Mouse (Mus musculus) adipocyte (in vitro differentiated cells): ENCODE data around the gene Cntd1.
"Not testable (repeated sequence)": the region's sequence is repeated elsewhere in the genome, so short reads cannot be mapped to it uniquely, and the experiment has no call there.

Experiments used
- DNase-seq: peaks from one replicate; pipeline ENCODE4 v3.0.0-alpha.2; 2016; ENCODE audit warnings: low spot score

Gene Cntd1

GRCm38 (mm10) chr11:101283805-101284204 lies 5.0 kb downstream of the Cntd1 start:
- no peak for DNase-seq

GRCm38 (mm10) chr11:101287306-101287705 lies 8.5 kb downstream of the Cntd1 start:
- DNase-seq: peak; percentile 82

GRCm38 (mm10) chr11:101291231-101291630 lies 12.4 kb downstream of the Cntd1 start:
- no peak for DNase-seq

- no peak for DNase-seq
These were observed 16.4 kb downstream of the Cntd1 start for GRCm38 (mm10) chr11:101295191-101295590.

GRCm38 (mm10) chr11:101300881-101301280 lies 22.1 kb downstream of the Cntd1 start:
- DNase-seq: no peak

DNA sequence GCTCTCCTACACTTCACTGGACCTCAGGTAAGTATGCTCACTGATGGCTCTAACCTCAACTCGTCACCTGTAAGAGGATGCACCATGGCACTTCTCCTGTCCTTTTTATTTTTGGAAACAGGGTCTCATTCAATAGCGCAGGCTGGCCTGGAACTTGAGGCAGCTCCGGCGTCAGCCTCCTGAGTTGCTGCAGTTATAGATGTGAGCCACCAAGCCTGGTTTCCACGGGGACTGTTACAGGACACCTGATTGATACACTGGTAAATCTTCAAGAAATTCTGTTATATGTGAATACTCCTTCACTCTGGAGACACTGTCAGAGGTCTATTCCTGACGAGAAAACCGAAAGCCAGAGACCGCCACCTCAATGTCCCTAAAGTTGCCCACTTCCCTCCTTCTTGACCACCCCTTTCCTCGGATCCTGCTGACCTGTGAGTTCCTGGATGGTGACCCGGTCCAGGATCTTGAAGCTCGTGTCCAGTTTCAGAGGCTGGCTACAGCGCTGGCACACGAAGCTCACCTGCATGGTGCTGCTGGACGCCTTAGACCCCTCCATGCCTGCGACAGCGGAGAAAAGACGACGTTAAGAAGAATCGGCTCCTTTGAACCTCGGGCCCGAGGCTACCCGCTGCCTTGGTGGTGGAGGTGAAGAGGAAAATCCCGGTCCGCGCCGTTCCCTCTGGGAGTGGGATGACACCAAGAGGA lies 22.6 kb downstream of the Cntd1 start:
- peak; percentile 21 for DNase-seq

DNA sequence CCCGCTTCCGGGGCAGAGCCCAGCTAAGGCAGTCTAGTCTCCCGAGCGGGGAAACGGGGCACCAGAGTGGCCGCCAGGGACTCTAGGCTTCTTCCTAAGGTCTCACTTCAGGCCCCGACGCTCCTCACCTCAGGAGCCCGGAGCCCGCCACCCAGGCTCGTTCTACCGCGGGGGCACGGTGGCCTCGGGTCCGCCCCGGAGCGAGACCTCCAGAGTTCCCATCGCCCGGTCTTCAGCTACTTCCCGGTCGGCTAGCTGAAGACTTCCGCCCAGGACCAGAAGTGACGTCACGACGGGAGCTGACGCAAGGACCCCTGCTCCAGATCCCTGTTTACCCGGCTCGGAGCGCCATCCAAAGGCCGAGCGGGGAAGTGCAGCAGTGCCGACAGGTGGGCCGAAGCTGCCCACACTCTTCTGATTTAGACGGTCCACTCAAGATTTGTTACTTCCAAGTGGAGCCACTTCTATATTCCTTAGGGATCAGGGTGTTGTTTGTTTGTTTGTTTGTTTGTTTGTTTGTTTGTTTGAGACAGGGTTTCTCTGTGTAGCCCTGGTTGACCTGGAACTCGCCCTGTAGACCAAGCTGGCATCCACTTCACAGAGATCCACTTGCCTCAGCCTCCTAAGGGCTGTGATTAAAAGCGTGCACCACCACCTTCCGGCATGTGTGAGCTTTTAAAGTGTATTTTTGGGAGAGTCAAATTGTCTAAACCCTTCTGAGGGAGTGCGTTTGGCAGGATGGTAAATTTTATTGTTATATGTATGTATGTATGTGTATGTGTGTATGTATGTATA lies 23.4 kb downstream of the Cntd1 start, which contains the start of gene Becn1:
TSS of gene Becn1 (minus strand) at position 283 of the 795 bp plus-strand sequence.
- peak; percentile 97 for DNase-seq

DNA sequence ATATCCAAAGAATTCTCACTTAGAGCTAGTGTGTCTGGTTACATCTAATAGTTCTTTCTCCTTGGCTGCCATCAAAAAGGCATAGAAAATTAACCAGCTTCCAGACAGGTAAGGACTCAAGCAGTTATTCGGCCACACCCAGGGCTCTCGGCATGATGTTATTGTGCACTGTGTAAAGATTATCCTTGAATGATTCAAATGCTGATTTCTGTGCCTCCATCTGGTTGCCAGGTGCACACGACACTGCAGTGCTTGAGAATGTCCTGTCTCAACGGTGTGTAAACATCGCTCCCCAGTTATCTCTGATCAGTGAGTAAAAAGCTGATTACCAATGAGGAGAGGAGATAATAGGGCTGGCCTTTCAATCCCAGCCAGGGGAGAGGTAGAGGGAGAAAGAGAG lies 28.9 kb downstream of the Cntd1 start:
- no peak for DNase-seq

- no peak for DNase-seq
These were observed 32.3 kb downstream of the Cntd1 start for GRCm38 (mm10) chr11:101311083-101311482.

DNA sequence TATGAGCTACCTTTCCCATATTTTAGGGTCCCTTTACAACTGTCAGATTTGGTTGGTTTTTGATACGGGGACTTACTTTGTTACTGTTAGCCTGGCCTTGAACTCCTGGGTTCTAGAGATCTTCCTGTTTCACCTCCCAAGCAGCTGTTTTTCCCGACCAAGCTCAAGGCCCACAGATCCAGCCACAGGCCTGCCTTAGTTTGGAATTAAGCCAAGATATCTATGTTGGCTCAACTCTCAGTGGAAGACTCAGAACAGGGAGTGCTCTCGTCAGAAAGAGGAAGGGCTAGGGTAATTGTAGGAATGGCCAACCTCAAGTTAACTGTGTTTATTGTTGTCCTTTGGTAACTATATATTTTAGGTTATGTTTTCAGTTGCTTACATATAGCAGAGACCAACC lies 33.3 kb downstream of the Cntd1 start:
- no peak for DNase-seq

DNA sequence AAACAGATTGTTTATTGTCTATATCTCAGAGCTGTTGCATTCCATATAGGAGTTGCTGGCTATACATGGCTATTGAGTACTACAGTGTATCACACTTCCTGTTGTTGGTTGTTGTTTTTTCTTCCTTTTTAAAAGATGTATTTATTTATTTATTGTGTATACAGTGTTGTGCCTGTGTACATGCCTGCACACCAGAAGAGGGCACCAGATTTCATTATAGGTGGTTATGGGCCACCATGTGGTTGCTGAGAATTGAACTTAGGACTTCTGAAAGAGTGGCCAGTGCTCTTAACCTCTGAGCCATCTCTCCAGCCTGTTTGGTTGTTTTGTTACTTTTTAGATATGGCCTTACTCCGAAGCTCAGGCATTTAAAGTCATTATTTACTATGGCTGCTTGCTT lies 35.8 kb downstream of the Cntd1 start:
- no peak for DNase-seq

- DNase-seq: no peak
These were observed 36.4 kb downstream of the Cntd1 start for GRCm38 (mm10) chr11:101315082-101315650.

DNA sequence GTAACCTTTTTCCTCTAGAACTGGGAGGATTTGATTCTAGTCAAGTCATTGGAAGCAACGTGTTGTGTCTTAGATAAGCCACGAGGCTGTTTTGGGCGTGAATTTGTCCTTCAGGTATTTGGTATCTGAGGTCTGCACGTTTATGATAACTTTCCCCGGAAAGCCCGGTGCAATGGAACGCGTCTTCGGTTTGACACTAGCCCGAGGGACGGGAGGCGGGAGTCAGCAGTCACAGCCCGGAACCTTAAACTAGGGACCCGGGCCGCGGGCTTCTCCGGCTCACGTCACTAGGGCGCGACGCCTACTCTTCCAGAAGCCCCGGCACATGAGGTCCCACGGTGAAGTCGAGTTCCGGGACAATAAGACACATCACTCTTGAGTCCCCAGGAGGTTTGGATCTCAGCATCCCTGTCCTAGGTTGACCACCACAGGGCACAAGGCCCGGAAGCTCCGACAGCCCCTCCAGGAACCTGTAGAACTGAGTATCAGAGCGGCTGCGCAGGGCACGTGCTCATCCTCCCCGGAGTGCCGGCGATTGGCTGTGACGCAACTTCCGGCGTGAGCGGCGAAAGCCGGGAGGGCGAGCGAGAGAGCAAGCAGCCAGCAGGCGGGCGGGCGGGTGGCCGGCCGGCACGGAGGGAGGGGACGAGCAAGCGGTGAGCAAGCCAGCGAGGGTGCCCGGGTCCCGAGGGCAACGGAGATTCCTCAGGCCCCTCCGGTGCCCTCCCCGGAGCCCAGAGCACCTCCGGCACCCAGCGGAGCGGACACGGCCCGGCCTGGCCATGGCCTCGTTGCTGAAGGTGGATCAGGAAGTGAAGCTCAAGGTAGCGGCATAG lies 37.1 kb downstream of the Cntd1 start, which contains the start of gene Psme3:
TSS of gene Psme3 (plus strand) at position 549 of the 836 bp plus-strand sequence.
- DNase-seq: peak; percentile 91

DNA sequence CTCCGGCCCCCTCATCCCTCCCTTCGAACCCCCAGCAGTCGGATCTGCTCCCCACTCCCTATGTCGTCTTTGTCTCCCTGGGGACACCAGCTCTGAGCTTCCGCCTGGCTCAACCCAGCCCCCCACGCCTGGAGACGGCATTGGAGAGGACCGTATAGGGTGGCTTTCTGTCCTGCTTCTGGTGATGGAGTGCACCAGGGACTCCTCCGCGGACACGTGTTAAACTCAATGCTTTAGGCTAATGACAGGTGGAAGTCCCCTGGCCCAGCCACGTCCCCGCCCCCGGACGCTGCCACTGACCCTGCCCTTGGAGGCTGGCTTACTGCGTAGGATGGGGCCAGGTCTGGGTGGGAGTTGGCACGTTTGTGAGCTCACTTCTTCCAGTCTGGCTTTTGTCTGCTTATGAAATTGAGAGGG lies 37.7 kb downstream of the Cntd1 start:
- DNase-seq: no peak

DNA sequence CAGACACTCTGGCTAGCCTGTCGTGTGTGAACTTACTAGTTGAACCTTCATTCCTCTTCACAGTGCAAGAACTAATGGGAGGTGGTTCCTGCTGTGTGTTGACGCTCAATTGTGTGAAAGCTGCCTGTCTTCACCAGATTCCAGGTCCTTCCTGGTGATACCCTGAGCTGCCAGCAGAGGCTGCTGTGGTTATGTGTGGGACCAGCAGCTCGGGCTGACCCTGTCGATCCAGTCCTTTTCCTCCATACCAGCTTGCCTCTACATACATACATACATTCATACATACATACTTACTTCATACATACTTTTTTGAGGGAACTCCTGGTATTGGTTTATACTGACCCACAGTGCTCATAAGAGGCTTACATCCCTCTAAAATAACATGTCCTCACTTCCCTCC lies 44.8 kb downstream of the Cntd1 start:
- peak; percentile 83 for DNase-seq

- no peak for DNase-seq
These were observed 46.0 kb downstream of the Cntd1 start, which contains the start of gene Aoc2 for GRCm38 (mm10) chr11:101324763-101325162. Aoc2 (plus strand) TSS chr11:101325063.

DNA sequence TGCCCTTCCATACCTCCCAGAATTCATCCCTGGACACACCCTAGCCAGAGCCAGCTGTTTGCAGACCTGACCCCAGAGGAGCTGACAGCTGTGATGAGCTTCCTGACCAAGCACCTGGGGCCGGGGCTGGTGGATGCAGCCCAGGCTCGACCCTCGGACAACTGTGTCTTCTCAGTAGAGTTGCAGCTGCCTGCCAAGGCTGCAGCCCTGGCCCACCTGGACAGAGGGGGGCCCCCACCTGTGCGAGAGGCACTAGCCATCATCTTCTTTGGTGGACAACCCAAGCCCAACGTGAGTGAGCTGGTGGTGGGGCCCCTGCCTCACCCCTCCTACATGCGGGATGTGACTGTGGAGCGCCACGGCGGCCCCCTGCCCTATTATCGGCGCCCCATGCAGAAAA lies 46.4 kb downstream of the Cntd1 start:
- not testable (repeated sequence) for DNase-seq

DNA sequence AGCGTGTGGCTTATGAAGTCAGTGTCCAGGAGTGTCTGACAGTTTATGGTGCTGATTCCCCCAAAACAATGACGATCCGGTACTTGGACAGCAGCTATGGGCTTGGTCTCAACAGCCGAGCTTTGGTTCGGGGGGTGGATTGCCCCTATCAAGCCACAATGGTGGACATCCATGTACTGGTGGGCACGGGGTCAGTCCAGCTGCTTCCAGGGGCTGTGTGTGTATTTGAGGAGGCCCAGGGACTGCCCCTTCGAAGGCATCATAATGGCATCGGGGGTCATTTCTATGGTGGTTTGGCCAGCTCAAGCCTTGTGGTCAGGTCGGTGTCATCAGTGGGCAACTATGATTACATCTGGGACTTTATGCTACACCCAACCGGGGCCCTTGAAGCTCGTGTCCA lies 47.3 kb downstream of the Cntd1 start:
- no peak for DNase-seq

DNA sequence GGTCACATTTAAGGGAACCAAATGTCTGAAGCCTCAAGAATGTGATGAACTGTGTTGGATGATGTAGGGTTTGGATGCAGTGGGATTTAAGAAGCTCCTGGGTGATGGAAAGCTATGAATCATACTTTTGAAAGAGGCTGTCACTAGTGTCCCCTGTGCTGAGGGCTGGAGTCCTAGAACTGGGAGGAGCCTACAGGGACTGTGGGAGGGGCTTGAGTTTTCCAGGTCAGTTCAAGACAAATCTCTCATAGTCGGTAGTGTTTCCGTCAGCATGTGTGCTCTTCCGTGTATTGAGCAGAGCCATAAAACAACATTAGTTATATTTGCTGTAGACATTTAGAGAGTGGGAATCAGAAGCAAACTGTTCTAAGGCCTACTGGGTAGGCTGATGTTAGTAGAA lies 48.5 kb downstream of the Cntd1 start:
- DNase-seq: peak; percentile 53

DNA sequence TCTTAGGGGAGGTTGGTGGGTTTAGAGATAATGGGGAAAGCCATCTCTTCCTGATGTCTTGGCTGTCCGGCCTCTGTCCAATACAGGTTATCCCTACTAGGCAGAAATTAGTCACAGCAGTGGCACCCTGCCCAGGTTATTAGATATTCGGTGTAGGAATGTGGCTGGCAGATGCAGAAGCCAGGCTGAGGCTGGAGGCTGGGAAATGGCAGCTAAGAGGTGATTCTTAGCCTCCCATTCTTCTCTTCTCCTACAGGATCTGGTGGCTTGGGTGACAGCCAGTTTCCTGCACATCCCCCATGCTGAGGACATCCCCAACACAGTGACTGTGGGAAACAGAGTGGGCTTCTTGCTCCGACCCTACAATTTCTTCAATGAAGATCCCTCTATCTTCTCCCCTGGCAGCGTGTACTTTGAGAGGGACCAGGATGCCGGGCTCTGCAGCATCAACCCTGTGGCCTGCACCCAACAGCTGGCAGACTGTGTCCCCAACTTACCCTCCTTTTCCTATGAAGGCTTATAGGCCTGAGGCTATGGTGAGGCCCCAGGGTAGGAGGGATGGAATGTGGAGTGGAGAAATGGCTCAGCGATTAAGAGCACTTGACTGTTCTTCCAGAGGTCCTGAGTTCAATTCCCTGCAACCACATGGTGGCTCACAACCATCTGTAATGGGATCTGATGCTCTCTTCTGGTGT lies 50.3 kb downstream of the Cntd1 start:
- DNase-seq: peak; percentile 74

GRCm38 (mm10) chr11:101330371-101330924 lies 51.6 kb downstream of the Cntd1 start, which contains the start of gene Aoc3:
Aoc3 (plus strand) TSS chr11:101330605.
- peak; percentile 95 for DNase-seq
